Mouse (Mus musculus) stomach, embryonic 15.5 days (tissue): Measurements from ENCODE around the gene Cdrt4. TPM values are rescaled to one million over a fixed set of nuclear protein-coding genes. Genes with fewer than 3 reads are reported as not detected.

ENCODE experiments used
- ATAC-seq: fragments of 200-750 bp; cut with Nextera tagmentation; 2 replicates; pipeline ENCODE4 v1.8.0; 2017; ENCODE audit warnings: low read depth, moderate number of reproducible peaks, moderate TSS enrichment; ENCODE audit not compliant: insufficient read depth, low FRiP score
- H3K27ac ChIP-seq: fragments of 300-500 bp; sonication (generic); 2 replicates; pipeline ENCODE4 v1.5.1; 2015; ENCODE audit warnings: mild to moderate bottlenecking, inconsistent platforms
- H3K27me3 ChIP-seq: fragments of 300-500 bp; sonication (generic); replicated peaks from 2 replicates; pipeline ENCODE4 v1.6.1; 2015; ENCODE audit warnings: inconsistent platforms
- H3K36me3 ChIP-seq: fragments of 300-500 bp; sonication (generic); 2 replicates; pipeline ENCODE4 v1.6.1; 2015; ENCODE audit warnings: inconsistent platforms
- H3K4me1 ChIP-seq: fragments of 300-500 bp; sonication (generic); 2 replicates; pipeline ENCODE4 v1.6.1; 2015; ENCODE audit warnings: inconsistent platforms
- H3K4me2 ChIP-seq: fragments of 300-500 bp; sonication (generic); 2 replicates; pipeline ENCODE4 v1.6.1; 2015; ENCODE audit warnings: mild to moderate bottlenecking, inconsistent platforms
- H3K4me3 ChIP-seq: fragments of 300-500 bp; sonication (generic); replicated peaks from 2 replicates; pipeline ENCODE4 v1.5.1; 2015; ENCODE audit warnings: inconsistent platforms
- H3K9ac ChIP-seq: fragments of 300-500 bp; sonication (generic); 2 replicates; pipeline ENCODE4 v1.6.1; 2015; ENCODE audit warnings: inconsistent platforms
- H3K9me3 ChIP-seq: fragments of 300-500 bp; sonication (generic); 2 replicates; pipeline ENCODE4 v1.6.1; 2016; ENCODE audit warnings: inconsistent platforms
- WGBS: fragments of 180-500 bp; shearing (Covaris S2); methylation state at CpG from one replicate; pipeline ENCODE4 v1.1.7; 2015; 5-methylcytosine and 5-hydroxymethylcytosine counted together
- polyA plus RNA-seq: library from polyadenylated mRNA; unstranded; fragments of >200 nt; fragmentation: Nextera tagmentation; extraction: Ambion mirVana; gene quantifications from 2 replicates; pipeline ENCODE4 v1.2.1, GENCODE M21; 2015

The Cdrt4 gene
- 0.19 and 0.26 TPM in 2 replicates for polyA plus RNA-seq

DNA sequence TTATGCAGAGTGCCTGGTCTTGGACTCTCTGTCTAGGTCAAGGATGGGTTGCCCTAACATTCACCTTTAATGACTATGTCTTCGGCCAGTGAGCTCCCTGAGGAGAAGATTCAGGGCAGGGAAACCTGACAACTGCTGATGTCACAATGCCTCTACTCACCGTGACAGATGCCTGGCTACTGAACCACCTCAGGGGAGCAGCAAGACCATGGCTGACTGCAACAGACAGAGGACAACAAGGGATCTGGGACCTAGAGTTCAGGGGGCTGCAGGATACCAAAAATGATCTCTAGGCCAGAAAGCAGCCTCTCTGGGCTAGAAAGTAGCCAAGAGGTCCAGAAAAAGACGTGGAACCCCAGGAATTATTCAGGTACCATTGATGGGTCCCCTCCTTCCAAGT, at the start of gene Cdrt4:
TSS of gene Cdrt4 (plus strand) at position 182 of the 400 bp plus-strand sequence.
- 78% methylated on average over 3 of the region's 3 CpGs for WGBS
- no peak for ATAC-seq
- H3K27me3 ChIP-seq: no peaks in the 10 kb centered on the region

DNA sequence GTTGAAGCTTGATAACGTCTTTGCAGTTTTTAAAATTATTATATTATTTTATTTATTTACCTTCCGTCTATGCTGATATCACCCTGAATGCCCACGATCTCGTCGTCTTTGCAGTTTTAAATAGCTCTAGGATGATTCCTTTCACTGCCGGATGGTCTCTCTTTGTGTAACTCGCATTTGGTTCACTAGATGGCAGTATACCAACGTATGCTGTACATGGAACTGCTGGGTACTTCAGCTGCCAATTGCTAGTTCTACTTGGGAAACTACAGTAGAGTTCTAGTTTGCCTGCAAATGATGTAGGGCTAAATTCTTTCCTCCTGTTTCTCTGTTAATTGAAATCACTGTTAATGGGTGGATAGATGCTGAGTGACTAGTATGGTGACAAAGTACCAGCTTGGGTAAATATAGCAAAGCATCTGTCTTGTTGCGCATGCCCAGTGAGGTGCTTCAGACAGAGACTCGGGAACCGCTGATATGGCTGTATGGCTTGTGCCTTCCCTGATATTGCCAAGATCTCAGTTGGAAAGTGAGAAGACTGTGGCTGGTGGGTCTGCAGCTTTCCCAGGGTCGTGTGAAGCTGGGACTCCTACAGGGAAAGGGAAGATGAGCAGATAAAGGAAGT, 49.2 kb upstream of the Cdrt4 start:
- ATAC-seq: no peak
- Histone ChIP-seq H3K4me3 (no peak overlapping the region), H3K27ac (no peak overlapping the region), H3K9ac (no peak overlapping the region), H3K4me2 (no peak overlapping the region), H3K36me3 (no peaks in the 10 kb centered on the region), H3K9me3 (no peaks in the 10 kb centered on the region), H3K4me1 (no peaks in the 10 kb centered on the region), H3K27me3 (no peaks in the 10 kb centered on the region)
- WGBS: 29% methylated on average over 12 of the region's 12 CpGs

More for the DNA sequence above, at the start of gene Cdrt4:
- no peak within 1 kb of the TSS for H3K4me2 ChIP-seq
- no peaks in the 10 kb centered on the region for H3K9me3 ChIP-seq
- no peaks in the 10 kb centered on the region for H3K36me3 ChIP-seq
- H3K9ac ChIP-seq: no peak within 1 kb of the TSS
- no peak within 1 kb of the TSS for H3K4me3 ChIP-seq
- no peaks in the 10 kb centered on the region for H3K4me1 ChIP-seq
- H3K27ac ChIP-seq: no peak within 1 kb of the TSS

GRCm38 (mm10) chr11:62903871-62904495, 47.0 kb upstream of the Cdrt4 start:
- Histone ChIP-seq H3K9me3 (no peaks in the 10 kb centered on the region), H3K4me3 (no peak overlapping the region), H3K4me2 (no peak overlapping the region), H3K27ac (no peak overlapping the region), H3K27me3 (no peaks in the 10 kb centered on the region), H3K4me1 (no peaks in the 10 kb centered on the region), H3K36me3 (no peaks in the 10 kb centered on the region), H3K9ac (no peak overlapping the region)
- WGBS: 73% methylated on average over 6 of the region's 6 CpGs
- ATAC-seq: no peak

DNA sequence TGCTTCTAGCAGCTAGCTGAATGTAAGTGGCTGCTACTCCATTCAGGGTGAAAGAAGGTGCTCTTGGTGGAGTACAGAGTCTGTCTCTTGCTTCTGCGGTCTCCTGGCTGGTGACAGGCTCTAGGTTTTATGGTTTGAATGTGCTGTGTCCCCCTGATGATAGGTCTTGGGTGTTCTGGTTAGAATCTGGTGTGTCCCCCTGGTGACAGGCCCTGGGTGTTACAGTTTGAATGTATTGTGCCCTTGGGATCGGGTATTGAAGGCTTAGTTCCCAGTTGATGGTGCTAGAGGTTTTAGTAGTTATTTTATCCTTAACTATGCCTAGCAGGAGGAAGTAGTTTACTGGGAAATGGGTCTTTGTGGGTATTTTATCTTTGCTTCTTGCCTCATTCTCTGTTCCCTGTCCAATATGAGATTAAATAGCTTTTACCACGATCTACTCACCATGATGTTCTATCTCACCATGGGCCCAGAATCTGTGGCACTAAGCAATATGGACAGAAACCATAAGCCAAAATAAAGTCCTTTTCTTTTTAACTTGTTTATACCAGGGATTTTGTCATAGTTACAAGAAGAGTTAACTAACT, 41.2 kb upstream of the Cdrt4 start:
- WGBS: 72% methylated on average over 3 of the region's 3 CpGs
- no peak overlapping the region for H3K4me2 ChIP-seq
- no peak for ATAC-seq

DNA sequence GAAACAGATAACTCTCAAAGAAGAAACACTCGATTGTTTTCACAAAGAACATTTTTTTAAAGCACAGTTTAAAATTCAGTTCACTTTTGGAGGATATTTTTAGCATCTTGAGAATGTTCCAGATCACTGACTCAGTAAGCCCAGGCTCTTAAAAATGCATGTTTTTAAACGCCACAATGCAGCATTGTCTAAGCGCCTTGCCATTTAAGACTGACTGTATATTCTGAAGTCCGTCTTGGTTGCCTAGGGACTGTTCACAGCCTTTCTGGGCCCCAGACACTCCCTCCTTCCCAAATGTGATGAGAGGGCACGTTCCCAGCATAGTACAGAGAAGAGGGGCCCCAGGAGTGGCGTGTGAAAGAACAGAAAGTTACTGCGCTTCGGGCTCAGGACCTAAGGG, 39.6 kb upstream of the Cdrt4 start:
- no peaks in the 10 kb centered on the region for H3K4me1 ChIP-seq
- H3K9me3 ChIP-seq: no peaks in the 10 kb centered on the region
- H3K4me3 ChIP-seq: no peak overlapping the region
- ATAC-seq: no peak
- H3K36me3 ChIP-seq: no peaks in the 10 kb centered on the region
- no peak overlapping the region for H3K4me2 ChIP-seq
- 53% methylated on average over 8 of the region's 8 CpGs for WGBS
- H3K9ac ChIP-seq: no peak overlapping the region
- H3K27ac ChIP-seq: peak overlapping the region; percentile 44; the same call in 1 of the 2 replicates
- no peaks in the 10 kb centered on the region for H3K27me3 ChIP-seq

More for the DNA sequence above, 41.2 kb upstream of the Cdrt4 start:
- H3K4me1 ChIP-seq: no peaks in the 10 kb centered on the region
- no peak overlapping the region for H3K9ac ChIP-seq
- H3K36me3 ChIP-seq: no peaks in the 10 kb centered on the region
- no peaks in the 10 kb centered on the region for H3K9me3 ChIP-seq
- H3K27me3 ChIP-seq: no peaks in the 10 kb centered on the region
- no peak overlapping the region for H3K27ac ChIP-seq
- H3K4me3 ChIP-seq: no peak overlapping the region

- H3K9ac ChIP-seq: no peak overlapping the region
- H3K9me3 ChIP-seq: no peaks in the 10 kb centered on the region
- H3K27ac ChIP-seq: no peak overlapping the region
- H3K36me3 ChIP-seq: no peaks in the 10 kb centered on the region
- no peak for ATAC-seq
- 88% methylated on average over 2 of the region's 2 CpGs for WGBS
- no peak overlapping the region for H3K4me3 ChIP-seq
- H3K4me2 ChIP-seq: no peak overlapping the region
- no peaks in the 10 kb centered on the region for H3K27me3 ChIP-seq
- no peaks in the 10 kb centered on the region for H3K4me1 ChIP-seq
These were observed 37.9 kb upstream of the Cdrt4 start for GRCm38 (mm10) chr11:62913141-62913540.

DNA sequence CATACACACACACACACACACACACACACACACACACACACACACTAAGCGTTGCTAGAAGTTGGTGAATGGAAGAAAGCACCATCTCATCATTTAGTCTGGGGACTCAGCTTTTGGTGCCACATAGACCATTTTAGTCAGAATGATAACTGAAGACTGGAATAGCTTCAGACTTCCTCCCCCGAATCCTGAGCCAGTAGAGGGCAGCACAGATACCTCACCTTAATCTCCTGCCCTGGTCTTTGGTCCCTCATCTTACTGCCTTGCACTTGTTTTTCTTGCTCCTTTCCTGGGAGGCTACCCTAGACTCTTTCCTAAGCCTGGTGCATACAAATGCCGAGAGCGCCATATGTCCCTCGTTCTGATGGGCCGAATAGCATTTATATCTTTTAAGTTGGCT, 36.5 kb upstream of the Cdrt4 start:
- 59% methylated on average over 6 of the region's 6 CpGs for WGBS
- Histone ChIP-seq H3K4me1 (no peaks in the 10 kb centered on the region), H3K9me3 (no peaks in the 10 kb centered on the region), H3K4me3 (no peak overlapping the region), H3K9ac (no peak overlapping the region), H3K36me3 (no peaks in the 10 kb centered on the region), H3K4me2 (no peak overlapping the region), H3K27ac (no peak overlapping the region), H3K27me3 (no peaks in the 10 kb centered on the region)
- no peak for ATAC-seq

GRCm38 (mm10) chr11:62915486-62915885, 35.5 kb upstream of the Cdrt4 start:
- Histone ChIP-seq H3K4me2 (no peak overlapping the region), H3K9ac (no peak overlapping the region), H3K4me3 (no peak overlapping the region), H3K36me3 (no peaks in the 10 kb centered on the region), H3K4me1 (0 out of 2 replicates have a peak, but pooled peaks cover 5% of the 10 kb centered on the region), H3K9me3 (no peaks in the 10 kb centered on the region), H3K27ac (no peak overlapping the region), H3K27me3 (no peaks in the 10 kb centered on the region)
- 57% methylated on average over 2 of the region's 2 CpGs for WGBS
- no peak for ATAC-seq

DNA sequence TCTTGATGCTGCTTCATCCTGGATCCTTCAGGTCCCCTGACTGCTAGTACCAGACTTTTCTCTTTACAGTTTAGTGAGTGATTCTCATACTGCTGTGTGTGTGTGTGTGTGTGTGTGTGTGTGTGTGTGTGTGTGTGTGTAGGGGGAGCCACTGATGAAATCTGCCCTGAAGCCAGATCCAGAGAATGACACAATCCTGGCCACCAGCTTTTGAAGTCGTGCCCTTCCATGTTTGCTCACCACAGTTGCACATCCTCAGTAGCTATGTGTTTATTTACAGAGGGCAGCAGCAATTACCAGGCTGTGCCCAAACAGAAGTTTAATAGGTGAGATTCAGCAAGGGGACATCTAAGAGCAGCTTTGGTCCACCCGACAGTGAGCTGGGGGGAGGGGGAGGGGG, 34.2 kb upstream of the Cdrt4 start:
- Histone ChIP-seq H3K4me3 (no peak overlapping the region), H3K9me3 (no peaks in the 10 kb centered on the region), H3K27ac (no peak overlapping the region), H3K36me3 (no peaks in the 10 kb centered on the region), H3K4me2 (no peak overlapping the region), H3K9ac (no peak overlapping the region), H3K4me1 (0 out of 2 replicates have a peak, but pooled peaks cover 6% of the 10 kb centered on the region), H3K27me3 (no peaks in the 10 kb centered on the region)
- ATAC-seq: no peak
- WGBS: 17% methylated on average over 2 of the region's 2 CpGs

GRCm38 (mm10) chr11:62919946-62920742, 30.8 kb upstream of the Cdrt4 start:
- Histone ChIP-seq H3K27ac (peak overlapping the region; percentile 52), H3K27me3 (no peaks in the 10 kb centered on the region), H3K4me1 (0 out of 2 replicates have a peak, but pooled peaks cover 6% of the 10 kb centered on the region), H3K9me3 (no peaks in the 10 kb centered on the region), H3K9ac (no peak overlapping the region), H3K36me3 (no peaks in the 10 kb centered on the region), H3K4me2 (peak overlapping the region; percentile 23; the same call in 1 of the 2 replicates), H3K4me3 (no peak overlapping the region; the same call in 1 of the 2 replicates)
- 55% methylated on average over 6 of the region's 6 CpGs for WGBS
- no peak for ATAC-seq

DNA sequence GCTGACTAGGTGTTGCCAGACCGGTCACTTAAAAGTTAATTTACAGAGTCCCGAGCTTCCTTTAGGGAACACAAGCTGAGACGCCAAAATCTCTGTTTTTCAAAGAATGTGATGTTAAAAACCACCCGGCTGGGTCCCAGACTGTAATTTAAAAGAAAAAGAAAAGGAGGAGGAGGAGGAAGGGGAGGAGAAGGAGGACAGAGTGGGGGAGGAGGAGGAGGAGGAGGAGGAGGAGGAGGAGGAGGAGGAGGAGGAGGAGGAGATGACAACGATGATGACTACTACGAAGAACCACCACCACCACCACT, 30.3 kb upstream of the Cdrt4 start:
- Histone ChIP-seq H3K27me3 (no peaks in the 10 kb centered on the region), H3K9ac (no peak overlapping the region), H3K4me3 (peak overlapping the region; percentile 22; the same call in 1 of the 2 replicates), H3K4me1 (0 out of 2 replicates have a peak, but pooled peaks cover 6% of the 10 kb centered on the region), H3K36me3 (no peaks in the 10 kb centered on the region), H3K27ac (peak overlapping the region; percentile 52), H3K4me2 (peak overlapping the region; percentile 52), H3K9me3 (no peaks in the 10 kb centered on the region)
- 18% methylated on average over 6 of the region's 6 CpGs for WGBS
- no peak for ATAC-seq
